Mouse (Mus musculus) neural tube, embryonic 11.5 days (tissue): Measurements from ENCODE around the gene Mif4gd. TPM values are rescaled to one million over a fixed set of nuclear protein-coding genes. Genes with fewer than 3 reads are reported as not detected.

Experiments
- ATAC-seq: fragments of 200-750 bp; cut with Nextera tagmentation; 2 replicates; pipeline ENCODE4 v1.8.0; 2017; ENCODE audit warnings: moderate number of reproducible peaks, mild to moderate bottlenecking, moderate TSS enrichment, moderate library complexity; ENCODE audit not compliant: insufficient read depth, low FRiP score, low TSS enrichment
- DNase-seq: peaks from one replicate; pipeline ENCODE4 v3.0.0-alpha.2; 2015; ENCODE audit warnings: low spot score
- H3K27ac ChIP-seq: fragments of 300-500 bp; sonication (generic); 2 replicates; pipeline ENCODE4 v1.5.1; 2014; ENCODE audit warnings: low read depth, mild to moderate bottlenecking, low read length
- H3K27me3 ChIP-seq: fragments of 300-500 bp; sonication (generic); 2 replicates; pipeline ENCODE4 v1.6.1; 2014; ENCODE audit warnings: mild to moderate bottlenecking, low read length, mixed read lengths; ENCODE audit not compliant: control insufficient read depth, insufficient read depth
- H3K36me3 ChIP-seq: fragments of 300-500 bp; sonication (generic); 2 replicates; pipeline ENCODE4 v1.6.1; 2014; ENCODE audit warnings: mild to moderate bottlenecking, low read length, moderate library complexity, mixed read lengths; ENCODE audit not compliant: control insufficient read depth, insufficient read depth
- H3K4me1 ChIP-seq: fragments of 300-500 bp; sonication (generic); 2 replicates; pipeline ENCODE4 v1.6.1; 2014; ENCODE audit warnings: low read length, mixed read lengths; ENCODE audit not compliant: control insufficient read depth, insufficient read depth
- H3K4me2 ChIP-seq: fragments of 300-500 bp; sonication (generic); 2 replicates; pipeline ENCODE4 v1.6.1; 2014; ENCODE audit warnings: low read depth, mild to moderate bottlenecking, moderate library complexity
- H3K4me3 ChIP-seq: fragments of 300-500 bp; sonication (generic); 2 replicates; pipeline ENCODE4 v1.5.1; 2014; ENCODE audit warnings: low read depth, low read length
- H3K9ac ChIP-seq: fragments of 300-500 bp; sonication (generic); 2 replicates; pipeline ENCODE4 v1.6.1; 2014; ENCODE audit warnings: mild to moderate bottlenecking, low read length
- H3K9me3 ChIP-seq: fragments of 300-500 bp; sonication (generic); 2 replicates; pipeline ENCODE4 v1.6.1; 2016; ENCODE audit warnings: low read length; ENCODE audit not compliant: control insufficient read depth
- WGBS: fragments of 180-500 bp; shearing (Covaris S2); extraction: QIAGEN DNeasy Blood & Tissue Kit; methylation state at CpG from one replicate; pipeline ENCODE4 v1.1.7; 2014; 5-methylcytosine and 5-hydroxymethylcytosine counted together
- polyA plus RNA-seq: library from polyadenylated mRNA; unstranded; fragments of >200 nt; fragmentation: Nextera tagmentation; extraction: Ambion mirVana; gene quantifications from 2 replicates; pipeline ENCODE4 v1.2.1, GENCODE M21; 2014

Gene Mif4gd
- polyA plus RNA-seq, 1 experiment from 2014 or later, result 17.1 TPM

DNA sequence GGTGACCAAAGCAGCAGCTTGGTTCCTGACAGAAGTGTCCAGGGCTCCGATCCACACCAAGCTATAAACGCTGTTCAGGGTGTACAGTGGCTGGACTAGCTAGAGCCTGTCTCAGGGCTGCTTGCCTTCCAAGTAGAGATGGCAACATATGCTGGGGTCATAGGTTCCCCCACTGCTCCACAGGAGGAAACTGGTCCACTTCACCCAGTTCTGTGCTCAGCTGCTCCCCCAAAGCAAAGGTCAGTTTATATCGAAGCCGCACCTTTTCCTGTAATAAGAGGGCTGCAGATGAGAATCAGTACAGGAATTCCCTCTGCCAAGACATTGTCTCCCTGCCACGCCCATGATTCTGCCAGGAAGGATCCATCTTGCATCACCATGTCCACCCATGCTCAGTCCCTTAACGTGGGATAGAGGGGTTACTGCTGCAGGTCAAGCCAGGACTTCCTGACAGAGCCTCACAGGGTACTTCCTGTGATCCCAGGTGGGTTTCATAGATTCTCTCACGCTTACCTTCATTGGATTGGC lies 27.1 kb downstream of the Mif4gd start:
- Histone ChIP-seq H3K27ac (no peak overlapping the region), H3K27me3 (no peaks in the 10 kb centered on the region), H3K4me3 (no peak overlapping the region), H3K9ac (no peak overlapping the region), H3K36me3 (peaks cover 53% of the 10 kb centered on the region), H3K4me2 (no peak overlapping the region), H3K9me3 (no peaks in the 10 kb centered on the region), H3K4me1 (no peaks in the 10 kb centered on the region)
- 94% methylated on average over 7 of the region's 7 CpGs for WGBS
- DNase-seq, result no peak
- ATAC-seq, result no peak

DNA sequence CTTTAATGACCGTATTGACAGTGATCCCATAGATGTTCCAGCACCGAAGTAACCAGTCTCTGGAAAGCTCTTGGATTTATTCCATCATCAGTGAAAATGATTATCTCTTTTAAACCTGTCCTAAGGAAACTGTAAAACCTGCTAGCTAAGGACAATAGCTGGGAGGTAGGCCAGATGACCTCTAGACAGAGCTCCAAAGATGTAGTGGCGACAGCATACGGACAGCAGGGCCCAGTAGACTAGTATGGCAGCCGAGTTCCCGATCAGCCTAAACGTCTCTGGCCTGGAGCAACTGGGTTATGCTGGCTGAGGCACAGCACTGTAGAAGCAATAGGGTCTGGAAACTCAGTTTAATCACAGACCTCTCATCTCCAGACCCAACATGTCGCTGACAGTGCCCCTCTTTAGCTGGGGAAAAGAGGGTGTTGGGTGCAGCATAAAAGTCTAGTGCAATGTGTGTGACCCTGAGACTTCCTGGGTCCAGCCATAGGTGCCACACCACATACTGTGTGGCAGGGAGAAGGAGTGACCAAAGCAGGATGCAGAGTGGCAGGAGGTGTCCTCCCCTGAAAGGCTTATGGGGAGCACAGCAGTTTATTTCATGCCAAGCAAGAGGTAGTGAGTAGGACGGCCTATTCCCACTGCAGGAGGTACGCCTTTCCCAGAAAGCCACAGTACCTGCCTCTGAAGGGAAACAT lies 28.2 kb downstream of the Mif4gd start:
- H3K9ac ChIP-seq, result no peak overlapping the region
- no peak overlapping the region for H3K4me3 ChIP-seq
- H3K36me3 ChIP-seq, result peaks cover 49% of the 10 kb centered on the region
- H3K4me1 ChIP-seq, result no peaks in the 10 kb centered on the region
- ATAC-seq, result no peak
- no peak overlapping the region for H3K27ac ChIP-seq
- no peak for DNase-seq
- H3K27me3 ChIP-seq, result no peaks in the 10 kb centered on the region
- WGBS, result 88% methylated on average over 10 of the region's 10 CpGs
- no peaks in the 10 kb centered on the region for H3K9me3 ChIP-seq
- no peak overlapping the region for H3K4me2 ChIP-seq

DNA sequence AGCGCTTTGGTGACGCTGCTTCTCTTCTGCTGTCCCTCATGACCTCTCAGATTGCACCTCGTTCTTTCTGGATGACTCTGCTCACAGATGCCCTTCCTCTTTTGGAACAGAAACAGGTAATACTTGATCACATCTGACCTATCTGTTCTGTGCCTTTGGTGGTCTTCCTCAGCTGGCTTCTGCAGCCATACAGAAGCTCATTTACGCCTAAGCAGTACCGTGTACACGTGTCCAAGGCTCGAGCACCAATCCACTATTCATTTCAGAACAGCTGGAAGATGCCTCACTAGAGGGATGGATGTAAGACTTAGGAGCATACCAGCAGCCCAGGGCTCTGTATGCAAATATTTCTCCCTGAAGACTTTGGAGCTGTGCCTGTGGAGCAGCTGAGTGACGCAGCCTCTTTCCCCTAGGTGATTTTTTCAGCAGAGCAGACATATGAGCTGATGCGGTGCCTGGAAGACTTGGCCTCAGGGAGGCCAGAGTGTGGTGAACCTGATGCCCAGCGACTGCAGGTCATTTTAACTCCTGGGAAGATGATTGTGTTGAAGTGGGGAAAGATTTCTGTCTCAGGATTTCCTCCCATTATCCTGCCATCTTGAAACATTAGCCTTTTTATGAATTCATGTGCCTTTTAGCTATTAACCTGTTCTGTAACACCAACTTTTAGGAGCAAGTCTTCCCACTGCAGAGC lies 29.7 kb downstream of the Mif4gd start:
- 89% methylated on average over 10 of the region's 10 CpGs for WGBS
- no peak overlapping the region for H3K9ac ChIP-seq
- no peaks in the 10 kb centered on the region for H3K27me3 ChIP-seq
- no peak overlapping the region for H3K27ac ChIP-seq
- no peak for ATAC-seq
- H3K9me3 ChIP-seq, result no peaks in the 10 kb centered on the region
- no peak overlapping the region for H3K4me2 ChIP-seq
- H3K36me3 ChIP-seq, result peaks cover 45% of the 10 kb centered on the region
- H3K4me1 ChIP-seq, result no peaks in the 10 kb centered on the region
- H3K4me3 ChIP-seq, result no peak overlapping the region
- no peak for DNase-seq

DNA sequence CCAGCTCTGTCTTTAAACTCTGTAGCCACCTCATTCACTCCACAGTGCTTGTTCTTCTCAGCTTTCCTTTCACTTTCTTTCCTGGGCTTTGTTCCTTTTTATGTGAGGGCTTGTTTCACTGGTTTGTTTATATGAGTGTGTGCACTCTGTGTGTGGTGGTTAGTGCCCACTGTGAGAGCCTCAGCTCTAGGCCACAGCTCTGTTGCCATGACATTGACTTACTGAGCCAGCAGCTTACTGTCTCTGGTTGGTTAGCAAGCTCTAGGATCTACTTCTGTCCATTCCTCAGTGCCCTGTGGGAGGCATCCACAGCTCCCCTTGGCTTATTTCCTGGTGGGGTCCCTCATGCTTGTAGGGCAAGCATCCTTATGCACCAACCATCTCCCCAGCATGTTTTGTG lies 33.7 kb downstream of the Mif4gd start:
- Histone ChIP-seq H3K9ac (no peak overlapping the region), H3K27ac (no peak overlapping the region), H3K36me3 (peaks cover 28% of the 10 kb centered on the region), H3K27me3 (no peaks in the 10 kb centered on the region), H3K4me2 (no peak overlapping the region), H3K4me1 (no peaks in the 10 kb centered on the region), H3K9me3 (no peaks in the 10 kb centered on the region), H3K4me3 (no peak overlapping the region)
- DNase-seq (no peak), ATAC-seq (no peak)

DNA sequence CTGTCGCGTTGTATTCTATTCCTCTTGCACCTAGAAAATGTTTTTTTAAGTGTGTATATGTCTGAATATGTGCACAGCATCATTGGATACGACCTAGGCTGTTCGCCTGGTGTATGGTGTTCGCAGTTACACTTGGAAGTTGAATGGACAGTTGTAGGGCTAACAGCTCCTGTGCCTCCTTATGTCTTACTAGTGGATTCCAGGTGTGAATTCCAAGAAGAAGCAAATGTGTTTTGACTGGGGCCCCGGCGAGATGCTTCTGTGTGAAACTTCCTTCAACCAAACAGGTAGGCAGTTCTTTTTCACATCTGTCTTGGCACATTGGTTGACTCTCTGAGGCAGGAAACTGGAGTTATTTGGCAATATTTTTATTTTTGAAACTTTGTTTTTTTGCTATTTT lies 47.8 kb downstream of the Mif4gd start:
- peak overlapping the region; percentile 64 for H3K4me2 ChIP-seq
- no peaks in the 10 kb centered on the region for H3K27me3 ChIP-seq
- H3K9me3 ChIP-seq, result no peaks in the 10 kb centered on the region
- DNase-seq, result no peak
- H3K36me3 ChIP-seq, result peaks cover 15% of the 10 kb centered on the region
- peak overlapping the region; percentile 79 for H3K9ac ChIP-seq
- 21% methylated on average over 7 of the region's 7 CpGs for WGBS
- no peak overlapping the region for H3K27ac ChIP-seq
- H3K4me1 ChIP-seq, result peaks cover 5% of the 10 kb centered on the region; the same call in 1 of the 2 replicates
- H3K4me3 ChIP-seq, result peak overlapping the region; percentile 79
- ATAC-seq, result no peak

DNA sequence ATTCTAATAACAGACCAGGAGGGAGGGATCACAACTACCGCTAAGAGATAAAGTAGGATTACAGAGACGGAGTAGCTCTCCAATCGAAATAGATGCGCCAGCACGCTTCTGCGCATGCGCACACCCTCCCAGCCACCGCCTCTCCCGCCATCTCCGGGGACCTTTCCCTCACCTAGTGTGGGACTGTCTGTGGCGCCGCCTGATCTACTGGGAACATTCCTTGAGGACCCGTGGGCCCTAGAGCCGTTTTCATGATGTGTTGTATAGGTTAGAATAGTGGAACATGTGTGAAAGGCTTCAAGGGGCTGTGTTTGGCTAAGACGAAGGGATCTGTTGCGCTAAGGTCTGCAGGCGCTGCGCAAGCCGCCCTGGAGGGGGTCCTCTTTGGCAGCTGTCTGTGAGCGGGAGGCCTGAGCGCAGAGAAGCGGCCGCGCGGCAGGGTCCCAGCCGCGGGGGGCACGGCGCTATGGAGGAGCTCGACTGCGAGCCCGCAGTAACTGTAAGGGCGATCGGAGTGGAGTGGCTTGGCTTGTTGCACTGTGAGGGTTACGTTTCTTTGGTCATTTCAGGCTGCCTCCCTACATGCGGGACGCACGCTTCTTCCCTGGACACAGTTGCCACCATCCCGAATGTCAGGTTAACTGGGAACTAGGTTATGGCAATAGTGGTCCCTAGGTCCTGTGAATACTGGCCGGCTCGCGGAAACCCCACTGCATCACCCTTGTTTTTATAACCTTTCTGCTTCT lies 48.5 kb downstream of the Mif4gd start, which contains the start of gene Nup85:
TSS of gene Nup85 (plus strand) at position 371 of the 746 bp plus-strand sequence.
- Histone ChIP-seq H3K9me3 (no peaks in the 10 kb centered on the region), H3K9ac (peak within 1 kb of the TSS; percentile 79), H3K4me1 (peaks cover 5% of the 10 kb centered on the region; the same call in 1 of the 2 replicates), H3K36me3 (peaks cover 10% of the 10 kb centered on the region), H3K4me3 (peak within 1 kb of the TSS; percentile 79), H3K4me2 (peak within 1 kb of the TSS; percentile 64), H3K27me3 (no peaks in the 10 kb centered on the region), H3K27ac (peak within 1 kb of the TSS; percentile 54)
- 0% methylated on average over 42 of the region's 42 CpGs for WGBS
- peak; percentile 98 for DNase-seq
- peak; percentile 86 for ATAC-seq

DNA sequence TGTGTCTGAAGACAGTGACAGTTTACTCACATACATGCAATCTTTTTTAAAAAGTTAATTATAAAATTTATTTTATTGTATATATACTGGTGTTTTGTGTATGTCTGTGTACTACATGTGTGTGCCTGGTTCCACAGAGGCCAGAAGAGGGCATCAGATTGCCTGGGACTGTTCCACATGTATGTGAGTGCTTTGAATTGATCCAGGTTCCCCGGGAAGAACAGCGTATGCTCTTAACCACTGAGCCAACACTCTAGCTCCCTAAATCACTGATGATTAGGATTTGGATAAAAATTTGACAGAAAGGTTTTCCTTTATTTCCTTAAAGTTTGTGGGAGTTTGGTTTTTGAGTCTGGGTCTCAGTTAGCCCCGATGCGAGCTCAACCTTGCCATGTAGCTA lies 49.4 kb downstream of the Mif4gd start:
- ATAC-seq, result no peak

More for the DNA sequence above, 49.4 kb downstream of the Mif4gd start:
- 41% methylated on average over 4 of the region's 4 CpGs for WGBS
- H3K9ac ChIP-seq, result peak overlapping the region; percentile 79
- no peak for DNase-seq
- H3K9me3 ChIP-seq, result no peaks in the 10 kb centered on the region
- H3K4me1 ChIP-seq, result peaks cover 5% of the 10 kb centered on the region; the same call in 1 of the 2 replicates
- H3K27me3 ChIP-seq, result no peaks in the 10 kb centered on the region
- H3K4me3 ChIP-seq, result peak overlapping the region; percentile 79
- H3K4me2 ChIP-seq, result peak overlapping the region; percentile 64
- H3K36me3 ChIP-seq, result peaks cover 9% of the 10 kb centered on the region
- H3K27ac ChIP-seq, result peak overlapping the region; percentile 54; the same call in 1 of the 2 replicates
